Mouse (Mus musculus) naive thymus-derived CD4-positive, alpha-beta T cell, adult 2 months (primary cell): ENCODE data around the gene Olfr288.

Experiments used
- DNase-seq: peaks from one replicate; pipeline ENCODE4 v3.0.0-alpha.2; 2011; ENCODE audit warnings: low read depth

Gene Olfr288

DNA sequence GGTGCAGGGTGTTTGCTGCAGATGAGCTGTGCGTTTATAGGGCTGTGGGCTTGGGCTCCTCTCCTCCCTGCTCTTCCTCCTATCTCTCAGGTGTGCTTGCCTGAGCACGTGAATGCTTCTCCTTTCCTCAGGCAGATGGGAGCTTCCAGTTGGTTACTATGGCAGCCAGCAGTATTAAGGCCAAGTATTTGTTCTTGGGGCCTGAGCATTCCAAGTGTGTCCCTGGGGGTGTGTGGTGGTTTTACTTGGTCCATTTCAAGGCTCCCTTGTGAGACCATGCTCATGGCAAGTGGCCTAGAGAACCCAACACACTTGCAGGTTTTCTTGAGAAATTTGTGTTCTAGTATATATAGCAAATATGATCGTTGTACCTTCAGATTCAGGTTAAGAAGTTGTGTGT is at the start of gene Olfr288:
Olfr288 (minus strand) TSS at position 101 of the 400 bp plus-strand sequence.
- no peak for DNase-seq

- no peak for DNase-seq
Observed at GRCm38 (mm10) chr15:98235442-98235841, 40.1 kb upstream of the Olfr288 start.

DNA sequence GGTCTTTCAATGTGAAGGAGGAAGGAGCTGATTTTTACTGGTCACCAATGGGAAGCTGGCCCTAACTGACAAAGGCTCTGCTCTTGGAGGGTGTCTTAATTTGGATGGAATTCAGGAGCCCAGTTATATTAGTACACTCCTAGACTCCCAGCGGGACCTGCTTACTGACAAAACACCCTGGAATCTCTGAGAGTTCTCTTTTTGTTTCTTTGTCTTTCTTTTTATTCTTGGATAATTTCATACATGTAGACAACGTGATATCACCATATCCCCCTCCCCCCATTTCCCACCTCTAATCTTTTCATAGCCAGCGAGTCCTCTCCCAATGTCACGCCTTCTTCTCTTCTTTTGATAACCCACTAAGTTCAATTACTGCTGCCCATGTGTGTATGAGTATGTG is 39.0 kb upstream of the Olfr288 start, which contains the start of gene Olfr286:
Olfr286 (minus strand) TSS at position 101 of the 400 bp plus-strand sequence.
- no peak for DNase-seq

DNA sequence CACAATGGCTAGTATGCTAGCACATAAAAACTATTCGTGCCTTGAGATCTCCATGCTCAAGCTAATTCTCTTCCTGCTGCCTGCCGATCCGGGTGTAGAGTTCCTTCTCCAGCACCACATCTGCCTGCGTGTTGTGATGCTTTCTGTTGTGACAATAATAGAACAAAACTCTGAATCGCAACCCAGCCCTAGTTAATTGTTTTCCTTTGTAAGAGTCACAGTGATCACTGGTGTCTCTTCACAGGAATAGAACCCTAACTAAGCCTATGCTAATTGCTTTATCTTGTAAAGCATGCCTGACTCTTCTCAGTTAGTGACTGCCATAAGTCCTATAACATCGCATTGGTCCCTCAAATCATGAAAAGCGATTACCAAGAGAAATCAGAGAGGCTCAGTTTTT is 30.8 kb upstream of the Olfr288 start:
- no peak for DNase-seq

- no peak for DNase-seq
Observed at GRCm38 (mm10) chr15:98225610-98226009, 30.3 kb upstream of the Olfr288 start.

DNA sequence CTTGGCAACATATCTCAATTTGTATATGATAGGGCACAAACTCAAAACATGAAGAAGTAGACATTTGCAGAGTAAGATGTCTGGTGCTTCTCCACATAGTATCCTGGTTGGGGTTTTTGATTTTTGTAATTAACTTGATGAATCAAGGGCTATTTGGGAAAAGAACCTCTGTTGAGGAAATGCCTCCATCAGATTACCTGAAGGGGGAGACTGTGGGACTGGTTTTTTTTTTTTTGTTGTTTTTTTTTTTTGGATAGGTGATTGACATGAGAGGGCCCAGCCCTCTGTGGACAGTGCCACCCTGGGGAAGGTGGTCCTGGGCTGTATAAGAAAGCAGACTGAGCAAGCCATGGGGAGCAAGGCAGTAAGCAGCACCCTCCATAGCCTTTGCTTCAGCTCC is 27.0 kb upstream of the Olfr288 start:
- DNase-seq = no peak

- no peak for DNase-seq
Observed at GRCm38 (mm10) chr15:98220877-98221276, 25.5 kb upstream of the Olfr288 start, which contains the start of the genes Gm44579 and Olfr287. Gene Gm44579 (minus strand): TSS chr15:98220977. Gene Olfr287 (minus strand): TSS chr15:98221056.

GRCm38 (mm10) chr15:98214130-98214529 is 18.8 kb upstream of the Olfr288 start:
- no peak for DNase-seq

DNA sequence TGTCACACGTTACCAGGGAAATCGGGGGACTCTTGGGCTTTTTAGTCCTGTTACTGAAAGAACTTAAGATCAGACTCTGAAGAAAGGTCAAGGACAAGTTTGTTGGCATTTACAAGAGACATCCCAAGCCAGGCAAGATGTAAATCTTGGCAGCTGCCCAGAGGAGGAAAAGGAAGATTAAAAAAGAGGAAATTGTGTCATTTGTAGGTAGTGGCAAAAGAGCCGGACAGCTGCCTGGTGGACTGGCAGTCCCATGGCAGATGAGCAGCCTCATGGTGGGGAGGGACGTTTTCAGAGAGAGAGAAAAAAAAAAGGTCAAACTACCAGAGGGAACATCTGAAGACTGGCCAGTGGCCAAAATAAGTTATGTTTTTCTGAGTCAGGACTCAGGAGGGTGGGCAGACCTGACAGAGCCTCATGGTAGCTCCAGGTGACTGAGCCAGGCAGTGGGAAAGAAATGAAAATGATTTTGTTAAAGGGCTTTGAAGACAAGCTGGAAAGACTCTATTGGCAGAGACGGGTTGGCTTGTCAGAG is 18.1 kb upstream of the Olfr288 start:
- DNase-seq = no peak

- no peak for DNase-seq
Observed at GRCm38 (mm10) chr15:98209676-98210075, 14.3 kb upstream of the Olfr288 start.

- DNase-seq = no peak
Observed at GRCm38 (mm10) chr15:98184456-98184855, 10.9 kb downstream of the Olfr288 start.

GRCm38 (mm10) chr15:98181856-98182570 is 13.3 kb downstream of the Olfr288 start:
- no peak for DNase-seq

DNA sequence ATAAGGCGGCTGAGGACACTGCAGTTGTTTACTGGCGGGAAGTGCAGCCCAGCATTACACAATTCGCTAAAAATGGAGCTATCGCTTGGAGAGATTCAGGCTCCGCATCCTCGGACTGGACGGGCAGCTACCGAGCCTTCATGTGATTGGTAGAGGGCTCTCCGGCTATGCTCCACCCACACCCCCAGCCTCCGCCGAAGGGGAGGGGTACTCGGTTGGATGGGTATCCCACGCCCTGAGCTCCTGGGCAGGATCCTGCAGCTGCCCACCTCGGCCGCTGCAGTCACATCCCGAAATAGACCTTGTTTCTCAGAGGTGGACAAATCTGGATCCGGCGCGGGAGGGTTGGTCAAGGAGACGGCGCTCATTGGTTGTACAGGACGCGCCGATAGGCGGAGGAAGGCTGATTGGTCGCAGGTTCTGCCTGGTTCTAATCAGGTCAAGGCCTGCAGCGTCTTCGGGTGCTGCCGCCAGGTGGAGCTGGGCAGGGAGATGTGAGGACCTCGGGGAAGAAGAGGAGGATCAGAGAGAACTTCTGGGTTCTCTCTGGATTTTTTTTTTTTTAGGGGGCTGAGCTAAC is 14.1 kb downstream of the Olfr288 start:
- peak; percentile 74 for DNase-seq

GRCm38 (mm10) chr15:98180567-98181131 is 14.7 kb downstream of the Olfr288 start:
- DNase-seq = no peak

GRCm38 (mm10) chr15:98177320-98177719 is 18.0 kb downstream of the Olfr288 start:
- DNase-seq = no peak

- peak; percentile 58 for DNase-seq
Observed at GRCm38 (mm10) chr15:98173821-98174220, 21.5 kb downstream of the Olfr288 start.

DNA sequence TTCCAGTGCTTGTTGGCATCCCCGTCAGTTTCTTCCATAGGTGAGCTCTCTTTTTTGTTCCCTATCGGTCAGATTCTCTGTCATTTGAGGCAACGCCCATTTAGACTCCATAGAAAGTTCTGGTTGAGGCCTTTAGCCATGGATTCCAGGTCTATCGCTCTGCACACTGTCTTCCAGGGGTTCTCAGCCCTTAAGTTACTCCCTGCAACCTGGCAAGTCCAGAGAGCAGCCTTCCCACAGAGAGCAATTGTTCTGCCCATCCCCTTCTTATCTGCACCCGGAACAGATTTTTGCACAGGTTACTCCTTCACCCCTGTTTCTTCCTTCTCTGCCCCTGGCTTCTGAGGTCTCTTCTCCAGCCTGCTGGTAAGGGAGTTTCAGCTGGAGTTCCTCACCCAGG is 23.2 kb downstream of the Olfr288 start:
- DNase-seq = no peak

GRCm38 (mm10) chr15:98170917-98171316 is 24.4 kb downstream of the Olfr288 start:
- no peak for DNase-seq

DNA sequence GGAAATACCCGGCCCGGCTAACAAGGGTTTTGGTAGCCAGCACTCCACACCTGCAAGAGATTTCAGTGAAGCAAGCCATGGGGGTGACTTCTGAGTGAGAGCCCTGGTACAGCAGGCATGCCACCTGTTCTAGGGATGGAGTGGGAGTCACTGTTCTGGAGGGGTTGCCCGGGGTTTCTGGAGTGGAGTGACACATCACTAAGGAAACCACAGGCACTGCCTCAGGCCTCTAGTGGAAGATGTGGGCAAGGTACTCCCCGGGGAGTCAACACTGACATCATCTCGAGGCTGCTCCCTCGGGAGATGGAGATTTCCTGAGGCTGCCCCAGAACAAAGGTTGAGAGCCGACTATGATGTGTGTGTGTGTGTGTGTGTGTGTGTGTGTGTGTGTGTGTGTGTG is 25.0 kb downstream of the Olfr288 start:
- DNase-seq = no peak

DNA sequence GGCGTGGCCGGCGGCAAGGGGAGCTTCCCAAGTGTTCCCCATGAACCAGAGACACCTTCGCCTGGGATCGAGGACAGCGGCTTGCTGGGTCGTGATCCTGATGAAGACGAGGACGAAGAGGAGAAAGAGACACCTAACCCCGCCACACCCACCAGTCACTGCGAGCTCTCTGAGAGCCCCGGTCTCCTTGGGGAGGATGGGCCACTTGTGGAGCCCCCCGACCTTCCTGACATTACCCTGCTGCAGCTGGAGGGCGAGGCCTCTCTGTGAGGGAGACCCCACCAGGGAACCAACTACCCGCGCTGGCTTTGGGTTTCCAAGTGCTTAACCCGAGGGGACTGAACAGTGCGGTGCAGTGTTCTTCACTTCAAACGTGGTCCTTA is 26.7 kb downstream of the Olfr288 start:
- DNase-seq = no peak

- peak; percentile 86 for DNase-seq
Observed at GRCm38 (mm10) chr15:98167645-98168621, 27.4 kb downstream of the Olfr288 start.
